In the genomic region with DNA sequence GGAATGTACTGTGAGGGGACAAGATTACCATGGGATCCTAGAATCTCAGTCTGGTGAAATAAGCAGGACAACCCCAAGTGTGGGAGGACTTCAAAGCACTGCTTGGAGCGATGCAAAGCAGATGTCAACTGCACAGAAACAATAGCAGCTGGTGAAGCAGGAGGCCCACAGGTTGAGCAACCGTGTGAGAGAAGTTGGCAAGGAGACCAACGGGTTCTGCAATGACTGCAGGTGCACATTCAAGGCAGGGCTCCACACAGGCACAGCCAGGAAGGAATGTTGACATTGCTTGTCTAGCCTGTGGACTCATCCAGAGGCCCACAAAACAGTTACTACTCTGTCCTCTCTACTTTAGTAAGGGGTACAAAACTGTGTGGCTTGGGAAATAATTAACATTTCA, we compare ENCODE assay signal across 18 mouse cellular contexts.
DNase-seq lines count a peak whose midpoint lies in the region; ATAC-seq and TF ChIP-seq lines count a peak whose summit lies in the region.
"Had no signal": no experiment of that assay in that cellular context is flagged by ENCODE, and none has a peak within 500 bp of the region (broad histone marks: within the 10 kb centered on the region; RNA-seq: fewer than 3 reads in every experiment).

No protein-coding gene starts in this region.

- no peak overlapping the region for H3K4me3 ChIP-seq in lung, postnatal 0 days (ENCODE audit: low read depth, low read length)
- no peak overlapping the region for H3K4me3 ChIP-seq in cerebellum, adult 2 months (replicated peaks; ENCODE audit: insufficient read depth, low read depth, low read length)
- H3K4me3 ChIP-seq: forebrain, embryonic 10.5 days; gastrocnemius, adult 2 months; heart, embryonic 10.5 days; limb, embryonic 13.5 days had no signal

- TF ChIP-seq CTCF in lung, postnatal 0 days (IDR thresholded peaks at IDR 0.05) = no peak
- TF ChIP-seq CTCF in cerebellum, adult 2 months (IDR thresholded peaks at IDR 0.05; ENCODE audit: borderline replicate concordance, insufficient read depth, low read depth, low read length) = no peak

- no peaks in the 10 kb centered on the region for H3K4me1 ChIP-seq in lung, postnatal 0 days (ENCODE audit: insufficient read depth, low read depth, low read length)
- H3K4me1 ChIP-seq in cerebellum, adult 2 months (ENCODE audit: control insufficient read depth, insufficient read depth, low read length) = no peaks in the 10 kb centered on the region
- H3K4me1 ChIP-seq: forebrain, embryonic 10.5 days; heart, embryonic 10.5 days; limb, embryonic 13.5 days had no signal

- ATAC-seq in lung, postnatal 0 days = peak; percentile 55

- H3K36me3 ChIP-seq in lung, postnatal 0 days (ENCODE audit: insufficient read depth, low read length) = no peaks in the 10 kb centered on the region
- H3K36me3 ChIP-seq: forebrain, embryonic 10.5 days; heart, embryonic 10.5 days; limb, embryonic 13.5 days had no signal

- no peak for TF ChIP-seq POLR2A in cerebellum, adult 2 months (IDR thresholded peaks at IDR 0.05; ENCODE audit: borderline replicate concordance, insufficient read depth, low read length)

- H3K9ac ChIP-seq in lung, postnatal 0 days (replicated peaks; ENCODE audit: low read depth) = no peak overlapping the region
- H3K9ac ChIP-seq: limb, embryonic 13.5 days had no signal

- 42% methylated on average over 3 of the region's 3 CpGs for WGBS in lung, postnatal 0 days
- 31% methylated on average over 3 of the region's 3 CpGs for WGBS in cerebellum, adult 2 months

- no peaks in the 10 kb centered on the region for H3K27me3 ChIP-seq in lung, postnatal 0 days (replicated peaks; ENCODE audit: insufficient read depth, low read length)
- no peaks in the 10 kb centered on the region for H3K27me3 ChIP-seq in cerebellum, adult 2 months (ENCODE audit: control insufficient read depth, insufficient read depth, low read length)
- H3K27me3 ChIP-seq: limb, embryonic 13.5 days had no signal

- no peaks in the 10 kb centered on the region for H3K9me3 ChIP-seq in lung, postnatal 0 days (ENCODE audit: low read length)
- H3K9me3 ChIP-seq: forebrain, embryonic 10.5 days; heart, embryonic 10.5 days; limb, embryonic 13.5 days had no signal

- no peak for TF ChIP-seq EP300 in lung, postnatal 0 days (IDR thresholded peaks at IDR 0.05)

- DNase-seq in layer of hippocampus, adult 9-11 months = peak; percentile 25
- no peak for DNase-seq in layer of hippocampus, adult 9-10 months (ENCODE audit: low spot score)
- DNase-seq in brain, adult 2 months (ENCODE audit: low read depth, low spot score) = peak; percentile 16
- peak; percentile 46 for DNase-seq in lung, postnatal 0 days (ENCODE audit: low spot score)
- peak; percentile 85 for DNase-seq in thymus, postnatal 0 days (ENCODE audit: low spot score)
- no peak for DNase-seq in gastrocnemius, postnatal 10 days
- no peak for DNase-seq in testis, postnatal 14 days (ENCODE audit: low spot score)
- no peak for DNase-seq in cerebellum, adult 2 months
- DNase-seq: adrenal gland, adult 8-10 months; cerebellum, postnatal 10 days; gastrocnemius, adult 2 months; heart, postnatal 4 days; layer of hippocampus, postnatal 36 days; spleen, adult 18-20 months had no signal

- no peak overlapping the region for H3K27ac ChIP-seq in lung, postnatal 0 days (ENCODE audit: low read length)
- no peak overlapping the region for H3K27ac ChIP-seq in cerebellum, adult 2 months (ENCODE audit: insufficient read depth, low read length)
- H3K27ac ChIP-seq: forebrain, embryonic 10.5 days; gastrocnemius, adult 2 months; heart, embryonic 10.5 days; kidney, postnatal 0 days; limb, embryonic 13.5 days had no signal

- H3K4me2 ChIP-seq in lung, postnatal 0 days (replicated peaks; ENCODE audit: low read depth, low read length) = no peak overlapping the region
- H3K4me2 ChIP-seq: limb, embryonic 13.5 days had no signal

Comparison
In these comparisons a context has a peak if more than half of its experiments do, and no peak if none do; other contexts are left out.
1. DNase-seq: peak in layer of hippocampus, adult 9-11 months (single experiment), brain, adult 2 months (single experiment), lung, postnatal 0 days (single experiment) and thymus, postnatal 0 days (single experiment); none in layer of hippocampus, adult 9-10 months (single experiment), gastrocnemius, postnatal 10 days (single experiment), testis, postnatal 14 days (single experiment) and cerebellum, adult 2 months (0 of 2).